Mouse (Mus musculus): ENCODE results near the gene P2ry6. TPM values are rescaled to one million over a fixed set of nuclear protein-coding genes. Genes with fewer than 3 reads are reported as not detected.

P2ry6 gene
- 2.3 and 3.2 TPM in 2 replicates for polyA plus RNA-seq (2014; fragmentation: Nextera tagmentation; extraction: Ambion mirVana)

DNA sequence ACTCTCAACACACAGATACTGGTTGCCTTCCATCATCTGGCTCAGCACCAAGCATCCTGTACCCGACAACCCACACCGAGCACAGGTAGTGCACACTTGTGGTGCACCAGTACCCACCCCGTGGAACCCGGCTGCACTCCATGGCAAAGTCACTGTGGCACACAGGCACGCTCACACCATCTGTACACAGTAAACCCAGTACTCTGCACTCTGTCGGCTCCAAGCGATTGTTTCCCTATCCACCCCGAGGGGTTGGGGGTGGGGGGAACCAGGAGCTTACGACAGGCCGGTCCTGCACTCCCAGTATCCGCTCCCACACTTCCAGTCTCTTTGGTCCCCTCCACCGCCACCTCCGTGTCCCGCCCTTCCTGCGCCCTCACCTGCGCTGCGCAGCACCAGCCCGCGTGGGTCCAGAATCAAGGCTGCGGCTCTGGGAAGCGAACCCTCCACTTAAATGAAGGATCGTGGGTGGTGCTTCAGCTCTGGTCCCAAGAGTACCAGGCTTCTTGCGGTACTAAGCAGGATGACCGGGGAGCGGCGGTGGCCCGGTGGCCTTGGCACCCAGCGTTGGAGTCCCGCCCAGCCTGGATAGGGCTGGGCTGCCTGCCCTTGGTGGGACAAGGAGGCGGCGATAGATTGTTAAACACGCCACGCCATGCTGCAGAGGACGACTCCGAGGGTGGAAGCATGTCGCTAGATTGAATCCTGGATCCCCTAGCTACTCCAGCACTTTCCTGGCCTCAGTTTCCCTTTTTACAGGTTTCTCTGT, at the start of gene P2ry6:
P2ry6 (minus strand) TSS at position 515 of the 769 bp plus-strand sequence.
- H3K4me3 ChIP-seq (ENCODE audit: low read depth, low read length) = peak within 1 kb of the TSS; percentile 23
- H3K27me3 ChIP-seq (replicated peaks; ENCODE audit: control insufficient read depth, insufficient read depth, low read length) = peaks cover 18% of the 10 kb centered on the region
- peak; percentile 31 for DNase-seq (ENCODE audit: low spot score)
- peak within 1 kb of the TSS; percentile 49 for H3K4me2 ChIP-seq (ENCODE audit: low read length)
- no peaks in the 10 kb centered on the region for H3K4me1 ChIP-seq (ENCODE audit: control insufficient read depth, insufficient read depth, low read length)
- peak within 1 kb of the TSS; percentile 43; the same call in 1 of the 2 replicates for H3K9ac ChIP-seq (ENCODE audit: low read length)
- H3K27ac ChIP-seq (ENCODE audit: low read depth, low read length) = no peak within 1 kb of the TSS
- WGBS = 3% methylated on average over 36 of the region's 36 CpGs
- no peaks in the 10 kb centered on the region for H3K9me3 ChIP-seq (replicated peaks; ENCODE audit: control insufficient read depth, low read length)
- ATAC-seq = peak; percentile 40; the same call in 1 of the 2 replicates
- H3K36me3 ChIP-seq (ENCODE audit: control insufficient read depth, insufficient read depth, low read length) = no peaks in the 10 kb centered on the region

DNA sequence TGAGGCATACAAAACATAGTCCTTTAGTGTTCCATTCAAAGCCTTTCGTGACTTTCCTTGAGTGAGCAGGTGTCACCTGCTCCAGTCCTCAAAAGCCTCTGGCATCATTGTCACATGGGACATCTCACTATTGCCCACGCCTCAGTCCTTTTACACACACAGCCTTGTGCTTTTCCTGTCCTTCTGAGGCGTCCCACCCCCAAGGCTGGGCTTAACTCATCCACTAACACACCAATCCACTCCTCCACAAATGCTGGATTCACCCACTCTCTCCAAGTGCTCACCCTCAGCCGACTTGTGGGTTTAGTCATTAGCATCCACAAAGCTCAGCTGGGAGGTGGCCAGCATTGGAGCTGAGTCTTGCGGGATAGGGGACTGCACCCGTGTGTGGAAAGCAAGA, 43.0 kb upstream of the P2ry6 start:
- Histone ChIP-seq H3K4me3 (ENCODE audit: low read depth, low read length) (no peak overlapping the region), H3K27me3 (replicated peaks; ENCODE audit: control insufficient read depth, insufficient read depth, low read length) (peaks cover 7% of the 10 kb centered on the region), H3K4me1 (ENCODE audit: control insufficient read depth, insufficient read depth, low read length) (no peaks in the 10 kb centered on the region), H3K27ac (ENCODE audit: low read depth, low read length) (no peak overlapping the region), H3K4me2 (ENCODE audit: low read length) (no peak overlapping the region), H3K9ac (ENCODE audit: low read length) (no peak overlapping the region), H3K36me3 (ENCODE audit: control insufficient read depth, insufficient read depth, low read length) (no peaks in the 10 kb centered on the region), H3K9me3 (replicated peaks; ENCODE audit: control insufficient read depth, low read length) (no peaks in the 10 kb centered on the region)
- ATAC-seq = no peak
- DNase-seq (ENCODE audit: low spot score) = no peak
- 60% methylated on average over 6 of the region's 6 CpGs for WGBS

DNA sequence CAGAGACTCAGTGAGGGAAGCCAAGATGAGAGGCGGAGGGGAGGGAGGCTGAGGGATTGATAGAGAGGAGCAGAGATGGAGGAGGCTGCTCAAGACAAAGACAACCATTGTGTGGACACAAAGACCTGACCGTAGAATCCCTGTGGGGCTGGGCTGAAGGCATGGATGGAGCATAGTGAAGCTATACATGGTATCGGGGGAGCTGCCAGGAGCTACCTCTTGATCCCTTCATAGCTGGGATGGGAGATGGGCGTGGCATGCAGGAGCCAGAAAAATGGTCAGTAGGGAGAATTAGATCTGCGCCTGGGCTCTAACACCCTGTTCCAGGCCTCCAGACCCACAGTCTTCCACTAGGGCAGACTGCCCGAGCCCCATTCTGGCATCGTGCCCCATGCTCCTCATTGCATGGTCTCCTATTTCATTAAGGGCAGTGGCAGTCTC, 42.6 kb upstream of the P2ry6 start:
- DNase-seq (ENCODE audit: low spot score) (peak; percentile 45), ATAC-seq (no peak)
- Histone ChIP-seq H3K4me2 (ENCODE audit: low read length) (no peak overlapping the region), H3K9me3 (replicated peaks; ENCODE audit: control insufficient read depth, low read length) (no peaks in the 10 kb centered on the region), H3K36me3 (ENCODE audit: control insufficient read depth, insufficient read depth, low read length) (no peaks in the 10 kb centered on the region), H3K4me1 (ENCODE audit: control insufficient read depth, insufficient read depth, low read length) (no peaks in the 10 kb centered on the region), H3K9ac (ENCODE audit: low read length) (no peak overlapping the region), H3K4me3 (ENCODE audit: low read depth, low read length) (no peak overlapping the region), H3K27ac (ENCODE audit: low read depth, low read length) (no peak overlapping the region), H3K27me3 (replicated peaks; ENCODE audit: control insufficient read depth, insufficient read depth, low read length) (peaks cover 12% of the 10 kb centered on the region)
- 43% methylated on average over 7 of the region's 7 CpGs for WGBS

DNA sequence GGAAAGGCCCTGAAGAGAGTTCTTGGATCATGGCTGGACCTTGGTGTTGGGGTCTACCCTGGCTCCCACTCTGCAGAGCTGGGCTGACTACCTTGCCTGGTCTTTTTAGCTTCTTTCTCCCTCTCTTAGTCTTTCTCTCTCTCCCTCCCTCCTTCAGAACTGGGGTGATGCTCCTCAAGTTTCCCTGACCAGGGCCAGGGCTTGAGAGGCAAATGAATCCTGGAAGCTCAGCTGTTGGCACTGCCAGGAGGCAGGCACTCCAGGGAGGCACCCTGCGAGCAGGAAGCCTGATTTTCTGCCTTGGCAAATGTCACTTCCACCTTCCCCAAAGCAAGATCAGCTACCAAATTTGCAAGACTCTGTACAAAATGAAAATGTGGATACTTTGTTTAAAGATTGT, 40.5 kb upstream of the P2ry6 start:
- Histone ChIP-seq H3K4me3 (ENCODE audit: low read depth, low read length) (no peak overlapping the region), H3K36me3 (ENCODE audit: control insufficient read depth, insufficient read depth, low read length) (no peaks in the 10 kb centered on the region), H3K9ac (ENCODE audit: low read length) (no peak overlapping the region), H3K27me3 (replicated peaks; ENCODE audit: control insufficient read depth, insufficient read depth, low read length) (peaks cover 31% of the 10 kb centered on the region), H3K4me2 (ENCODE audit: low read length) (no peak overlapping the region), H3K4me1 (ENCODE audit: control insufficient read depth, insufficient read depth, low read length) (0 out of 2 replicates have a peak, but pooled peaks cover 3% of the 10 kb centered on the region), H3K27ac (ENCODE audit: low read depth, low read length) (no peak overlapping the region), H3K9me3 (replicated peaks; ENCODE audit: control insufficient read depth, low read length) (no peaks in the 10 kb centered on the region)
- DNase-seq (ENCODE audit: low spot score) (no peak), ATAC-seq (no peak)
- WGBS = 75% methylated on average over 1 of the region's 1 CpGs

DNA sequence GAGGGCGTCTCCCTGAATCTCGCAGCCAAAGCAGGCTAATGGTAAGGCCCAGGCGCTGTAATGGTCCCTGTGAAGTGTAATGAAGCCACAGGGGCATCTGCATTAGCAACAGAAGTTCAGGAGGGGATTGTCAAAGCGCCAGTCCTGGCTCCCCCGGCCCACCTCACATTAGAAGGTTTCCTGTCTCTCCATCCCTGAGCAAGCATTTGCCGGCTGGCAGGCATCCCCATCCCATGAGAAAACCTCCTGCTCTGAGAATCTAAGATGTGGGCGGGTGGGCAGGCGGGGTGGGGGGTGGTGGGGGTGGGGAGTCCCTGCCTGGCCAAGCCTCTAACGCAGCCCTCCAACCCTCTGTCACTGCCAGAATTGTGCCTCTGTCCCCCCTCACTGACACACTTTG, 39.6 kb upstream of the P2ry6 start:
- no peak for ATAC-seq

DNA sequence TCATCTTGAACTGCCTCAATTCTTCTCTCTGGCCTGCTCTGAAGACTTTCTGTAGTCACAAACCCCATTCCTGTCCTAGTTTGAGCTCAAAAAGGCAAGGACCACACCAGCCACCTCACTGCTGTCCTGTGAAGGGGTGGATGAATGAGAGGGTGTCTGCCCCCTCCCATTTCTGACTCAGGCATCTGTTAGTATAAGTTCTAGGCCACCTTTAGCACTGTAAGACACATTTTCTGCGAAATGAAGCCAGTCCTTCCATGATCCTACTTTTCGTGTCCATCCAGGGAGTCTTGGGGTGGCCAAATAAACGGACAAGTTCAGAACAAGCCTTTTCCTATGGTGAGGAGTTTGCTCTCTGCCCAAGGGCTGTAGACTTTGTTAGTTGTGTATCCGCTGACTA, 38.1 kb upstream of the P2ry6 start, which contains the start of gene P2ry2:
P2ry2 (minus strand) TSS at position 326 of the 400 bp plus-strand sequence.
- ATAC-seq = no peak
- no peaks in the 10 kb centered on the region for H3K36me3 ChIP-seq (ENCODE audit: control insufficient read depth, insufficient read depth, low read length)
- no peaks in the 10 kb centered on the region for H3K9me3 ChIP-seq (replicated peaks; ENCODE audit: control insufficient read depth, low read length)
- H3K4me3 ChIP-seq (ENCODE audit: low read depth, low read length) = peak within 1 kb of the TSS; percentile 43
- 0 out of 2 replicates have a peak, but pooled peaks cover 3% of the 10 kb centered on the region for H3K4me1 ChIP-seq (ENCODE audit: control insufficient read depth, insufficient read depth, low read length)
- H3K27me3 ChIP-seq (replicated peaks; ENCODE audit: control insufficient read depth, insufficient read depth, low read length) = peaks cover 35% of the 10 kb centered on the region
- no peak within 1 kb of the TSS for H3K27ac ChIP-seq (ENCODE audit: low read depth, low read length)
- no peak for DNase-seq (ENCODE audit: low spot score)
- H3K9ac ChIP-seq (ENCODE audit: low read length) = peak within 1 kb of the TSS; percentile 51
- H3K4me2 ChIP-seq (ENCODE audit: low read length) = peak within 1 kb of the TSS; percentile 96
- 62% methylated on average over 4 of the region's 4 CpGs for WGBS

More for the DNA sequence above, 39.6 kb upstream of the P2ry6 start:
- Histone ChIP-seq H3K9me3 (replicated peaks; ENCODE audit: control insufficient read depth, low read length) (no peaks in the 10 kb centered on the region), H3K27ac (ENCODE audit: low read depth, low read length) (no peak overlapping the region), H3K27me3 (replicated peaks; ENCODE audit: control insufficient read depth, insufficient read depth, low read length) (peaks cover 35% of the 10 kb centered on the region), H3K4me1 (ENCODE audit: control insufficient read depth, insufficient read depth, low read length) (0 out of 2 replicates have a peak, but pooled peaks cover 3% of the 10 kb centered on the region), H3K36me3 (ENCODE audit: control insufficient read depth, insufficient read depth, low read length) (no peaks in the 10 kb centered on the region), H3K9ac (ENCODE audit: low read length) (no peak overlapping the region), H3K4me3 (ENCODE audit: low read depth, low read length) (no peak overlapping the region), H3K4me2 (ENCODE audit: low read length) (no peak overlapping the region)
- DNase-seq (ENCODE audit: low spot score) = no peak
- WGBS = 28% methylated on average over 9 of the region's 9 CpGs

DNA sequence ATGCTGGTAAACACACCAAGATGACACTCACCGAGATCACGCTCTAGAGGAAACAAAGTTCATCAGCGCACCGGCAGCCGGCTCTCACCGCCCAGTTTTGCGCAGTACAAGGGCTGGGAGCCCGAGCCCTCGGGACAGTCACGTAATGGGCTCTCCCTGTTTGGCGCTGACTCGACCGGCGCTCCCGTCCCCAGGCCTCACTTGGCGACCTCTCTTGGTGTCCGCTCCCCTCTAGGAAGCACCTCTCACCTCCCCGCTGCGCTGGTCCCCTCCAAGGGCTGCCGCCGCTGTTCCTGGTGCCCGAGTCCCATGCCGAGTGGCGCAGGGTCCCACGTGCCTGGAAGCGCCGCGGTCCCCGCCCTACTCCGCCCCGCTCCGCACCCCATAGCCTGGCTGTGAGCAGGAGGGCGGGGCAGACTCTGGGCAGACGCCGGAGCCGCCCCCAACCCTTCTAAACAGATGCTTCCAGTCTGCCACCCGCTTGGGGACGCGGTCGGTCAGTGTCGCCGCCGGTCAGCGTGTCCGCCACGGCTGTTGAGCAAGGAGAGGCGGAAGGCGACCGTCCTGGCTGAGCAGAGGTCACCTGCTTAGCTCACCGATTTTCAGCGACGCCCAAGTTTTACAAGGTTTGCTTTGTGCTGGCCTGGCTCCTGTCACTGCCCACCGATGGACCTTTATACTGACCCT, 37.4 kb upstream of the P2ry6 start:
- Histone ChIP-seq H3K4me1 (ENCODE audit: control insufficient read depth, insufficient read depth, low read length) (0 out of 2 replicates have a peak, but pooled peaks cover 3% of the 10 kb centered on the region), H3K9me3 (replicated peaks; ENCODE audit: control insufficient read depth, low read length) (no peaks in the 10 kb centered on the region), H3K4me2 (ENCODE audit: low read length) (peak overlapping the region; percentile 96), H3K27me3 (replicated peaks; ENCODE audit: control insufficient read depth, insufficient read depth, low read length) (peaks cover 35% of the 10 kb centered on the region), H3K4me3 (ENCODE audit: low read depth, low read length) (peak overlapping the region; percentile 43), H3K36me3 (ENCODE audit: control insufficient read depth, insufficient read depth, low read length) (no peaks in the 10 kb centered on the region), H3K9ac (ENCODE audit: low read length) (peak overlapping the region; percentile 51), H3K27ac (ENCODE audit: low read depth, low read length) (no peak overlapping the region)
- peak; percentile 57 for DNase-seq (ENCODE audit: low spot score)
- ATAC-seq = peak; percentile 95
- under 1% methylated on average over 53 of the region's 53 CpGs for WGBS

DNA sequence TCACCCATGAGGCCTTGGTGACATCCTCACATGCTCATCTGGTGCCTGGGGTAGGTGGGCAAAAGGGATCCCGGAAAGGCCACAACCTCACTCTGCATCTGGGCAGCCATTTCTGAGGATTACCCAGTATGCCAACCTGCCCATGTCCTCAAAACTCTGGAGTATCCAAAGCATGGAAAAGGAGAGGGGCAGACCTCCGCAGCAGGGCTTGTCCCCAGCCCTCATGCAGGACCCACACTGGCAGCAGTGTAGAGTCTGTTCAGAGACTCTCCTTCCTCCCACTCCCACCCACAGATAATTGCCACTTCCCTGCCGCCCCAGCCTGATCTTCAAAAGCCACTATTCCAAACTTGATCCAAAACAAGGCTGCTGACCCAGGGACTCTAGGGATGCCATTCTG, 36.3 kb upstream of the P2ry6 start:
- H3K9ac ChIP-seq (ENCODE audit: low read length) = no peak overlapping the region
- H3K27ac ChIP-seq (ENCODE audit: low read depth, low read length) = no peak overlapping the region
- H3K4me3 ChIP-seq (ENCODE audit: low read depth, low read length) = no peak overlapping the region
- no peaks in the 10 kb centered on the region for H3K9me3 ChIP-seq (replicated peaks; ENCODE audit: control insufficient read depth, low read length)
- H3K27me3 ChIP-seq (replicated peaks; ENCODE audit: control insufficient read depth, insufficient read depth, low read length) = peaks cover 35% of the 10 kb centered on the region
- no peak for DNase-seq (ENCODE audit: low spot score)
- no peak for ATAC-seq
- H3K4me1 ChIP-seq (ENCODE audit: control insufficient read depth, insufficient read depth, low read length) = 0 out of 2 replicates have a peak, but pooled peaks cover 3% of the 10 kb centered on the region
- WGBS = 71% methylated on average over 3 of the region's 3 CpGs
- no peak overlapping the region for H3K4me2 ChIP-seq (ENCODE audit: low read length)
- H3K36me3 ChIP-seq (ENCODE audit: control insufficient read depth, insufficient read depth, low read length) = no peaks in the 10 kb centered on the region
